Mouse (Mus musculus) adrenal gland, postnatal 4 days (tissue): ENCODE results near the gene Srf. TPM values are rescaled to one million over a fixed set of nuclear protein-coding genes. Genes with fewer than 3 reads are reported as not detected.

ENCODE experiments used
- DNase-seq, 2 experiments: peaks; one replicate each; pipeline ENCODE4 v3.0.0; 2021 to 2022; ENCODE audit warnings: low spot score in 2 of 2, mixed read lengths in 2 of 2
- microRNA-seq: library from miRNA; unstranded; fragments of <30 nt; microRNA quantifications from one replicate; pipeline ENCODE4 v1.2.0, GENCODE M21; 2021
- total RNA-seq, 2 experiments: library from RNA; stranded (reverse); gene quantifications; 2 replicates each; pipeline ENCODE4 v1.2.3; 2021

Srf gene
- total RNA-seq, 2 experiments from 2014 or later: 35.4 to 36.8 TPM

GRCm38 (mm10) chr17:46521174-46521573 is 34.8 kb downstream of the Srf start:
- no peak for DNase-seq

GRCm38 (mm10) chr17:46520385-46520979 is 35.5 kb downstream of the Srf start:
- no peak for DNase-seq

- no peak for DNase-seq
Measured at GRCm38 (mm10) chr17:46519971-46520370, 36.0 kb downstream of the Srf start.

GRCm38 (mm10) chr17:46513329-46513728 is 42.6 kb downstream of the Srf start:
- no peak for DNase-seq

GRCm38 (mm10) chr17:46511059-46511710 is 44.8 kb downstream of the Srf start:
- DNase-seq: no peak

GRCm38 (mm10) chr17:46505617-46506016 is 50.4 kb downstream of the Srf start:
- no peak for DNase-seq

- DNase-seq: no peak
Measured at GRCm38 (mm10) chr17:46503847-46504638, 51.9 kb downstream of the Srf start.

GRCm38 (mm10) chr17:46502775-46503174 is 53.2 kb downstream of the Srf start:
- DNase-seq: no peak

Small RNAs within 50 kb of the gene (microRNA-seq; reads per million reads assigned to microRNA genes)
- gene Mir6976: not detected

Other genes starting within 250 kb of the Srf start
- gene Abcc10, start 227.8 kb downstream of the Srf start, total RNA-seq: 10 to 100 TPM; 13.8 to 14.1 TPM
- 10 to 100 TPM; 39.6 to 40.9 TPM for gene Zfp318, start 172.4 kb downstream of the Srf start, total RNA-seq
- 1 to 10 TPM; 1.6 to 2.0 TPM for gene Crip3, start 127.2 kb downstream of the Srf start, total RNA-seq
- gene Slc22a7, start 117.7 kb downstream of the Srf start, total RNA-seq: 1 to 10 TPM in 1 of 2 experiments, under 1 TPM in 1; 0.14 to 4.0 TPM
- 1 to 10 TPM; 2.4 to 3.7 TPM for gene Ttbk1, start 68.5 kb downstream of the Srf start, total RNA-seq
- 1 to 10 TPM; 9.2 to 9.3 TPM for gene Dnph1, start 59.5 kb downstream of the Srf start, total RNA-seq
- gene Cul9, start 9.8 kb downstream of the Srf start, total RNA-seq: 10 to 100 TPM; 26.2 to 26.6 TPM
- gene Ptk7, start 73.3 kb upstream of the Srf start, total RNA-seq: 10 to 100 TPM; 42.2 to 54.1 TPM
- 10 to 100 TPM; 33.5 to 34.3 TPM for gene Klc4, start 89.8 kb upstream of the Srf start, total RNA-seq
- gene Mrpl2, start 90.1 kb upstream of the Srf start, total RNA-seq: 100 to 1,000 TPM; 109 to 135 TPM
- 10 to 100 TPM; 88.3 to 97.5 TPM for gene Cul7, start 94.2 kb upstream of the Srf start, total RNA-seq
- gene Rrp36, start 118.2 kb upstream of the Srf start, total RNA-seq: 10 to 100 TPM; 25.2 to 26.9 TPM
- 10 to 100 TPM; 83.2 to 87.1 TPM for gene Mea1, start 122.6 kb upstream of the Srf start, total RNA-seq
- gene Klhdc3, start 124.7 kb upstream of the Srf start, total RNA-seq: 100 to 1,000 TPM; 102 to 107 TPM
- gene Ppp2r5d, start 148.9 kb upstream of the Srf start, total RNA-seq: 10 to 100 TPM; 57.7 to 60.1 TPM
- 10 to 100 TPM; 49.1 to 49.4 TPM for gene Pex6, start 155.3 kb upstream of the Srf start, total RNA-seq
- gene Gnmt, start 173.0 kb upstream of the Srf start, total RNA-seq: 10 to 100 TPM in 1 of 2 experiments, 1 to 10 TPM in 1; 1.8 to 15.4 TPM
- 10 to 100 TPM; 61.5 to 63.3 TPM for gene Cnpy3, start 196.0 kb upstream of the Srf start, total RNA-seq
- gene Ptcra, start 207.5 kb upstream of the Srf start, total RNA-seq: under 1 TPM in 1 of 2 experiments, not detected in 1; 0.22 TPM
- gene 2310039H08Rik, start 216.5 kb upstream of the Srf start, total RNA-seq: 10 to 100 TPM; 53.0 to 73.7 TPM
- gene Rpl7l1, start 226.5 kb upstream of the Srf start, total RNA-seq: 100 to 1,000 TPM in 1 of 2 experiments, 10 to 100 TPM in 1; 85.7 to 101 TPM